Mouse (Mus musculus): ENCODE results near the gene F12.

F12 gene

DNA sequence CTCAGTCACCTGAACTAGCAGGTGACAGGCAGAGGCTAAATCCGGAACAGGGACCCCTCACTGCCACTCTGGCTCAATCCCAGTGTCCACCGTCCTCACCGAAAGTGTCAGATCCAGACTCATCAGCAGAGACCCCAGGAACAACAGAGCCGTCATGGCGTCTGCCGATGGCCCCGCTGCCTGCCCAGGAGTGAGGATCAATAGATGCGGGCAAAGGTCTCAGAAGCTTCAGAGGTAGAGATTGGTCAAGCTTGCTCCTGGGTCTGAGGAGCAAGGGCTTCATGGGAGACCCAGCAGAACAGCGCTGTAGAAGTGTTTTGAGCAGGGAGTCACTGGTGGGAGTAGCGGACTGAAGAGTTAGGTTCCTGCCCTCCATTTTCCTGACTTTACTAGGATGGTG is at the start of gene F12:
F12 (minus strand) TSS at position 181 of the 400 bp plus-strand sequence.
- DNase-seq = no peak

GRCm38 (mm10) chr13:55476256-55476655 is 49.7 kb upstream of the F12 start:
- DNase-seq = no peak

- no peak for DNase-seq
These were observed 49.2 kb upstream of the F12 start for GRCm38 (mm10) chr13:55475750-55476149.

GRCm38 (mm10) chr13:55474621-55475069 is 48.1 kb upstream of the F12 start:
- peak in 1 of 2 experiments; percentile 51 for DNase-seq

DNA sequence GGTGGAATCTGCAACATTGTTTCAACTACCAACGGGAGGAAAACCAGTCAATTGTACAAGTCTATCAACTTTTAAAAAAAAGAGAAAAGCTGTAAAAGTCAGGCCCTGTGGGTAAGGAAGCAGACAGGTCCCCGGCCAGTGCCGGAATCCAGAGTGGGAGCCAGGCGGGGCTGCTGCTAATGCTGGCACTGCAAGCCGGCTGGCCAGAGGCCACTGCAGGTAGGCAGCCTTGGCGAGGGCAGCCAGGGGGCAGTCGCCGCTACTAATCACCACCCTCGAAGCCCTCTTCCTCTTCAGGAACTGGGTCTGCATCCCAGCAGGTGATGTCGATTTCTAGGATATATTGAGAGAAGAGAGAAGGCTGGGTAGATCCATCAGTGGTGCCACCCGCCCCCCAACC is 47.4 kb upstream of the F12 start:
- DNase-seq = no peak

- DNase-seq = peak in 1 of 2 experiments; percentile 44
These were observed 46.7 kb upstream of the F12 start for GRCm38 (mm10) chr13:55473076-55473831.

GRCm38 (mm10) chr13:55472132-55473022 is 45.8 kb upstream of the F12 start:
- DNase-seq = peak; percentile 77 to 83

GRCm38 (mm10) chr13:55471819-55472131 is 45.2 kb upstream of the F12 start:
- DNase-seq = no peak

- DNase-seq = peak; percentile 88 to 89
These were observed 44.7 kb upstream of the F12 start for GRCm38 (mm10) chr13:55471156-55471818.

- DNase-seq = peak; percentile 89 to 93
These were observed 43.8 kb upstream of the F12 start for GRCm38 (mm10) chr13:55470372-55470771.

DNA sequence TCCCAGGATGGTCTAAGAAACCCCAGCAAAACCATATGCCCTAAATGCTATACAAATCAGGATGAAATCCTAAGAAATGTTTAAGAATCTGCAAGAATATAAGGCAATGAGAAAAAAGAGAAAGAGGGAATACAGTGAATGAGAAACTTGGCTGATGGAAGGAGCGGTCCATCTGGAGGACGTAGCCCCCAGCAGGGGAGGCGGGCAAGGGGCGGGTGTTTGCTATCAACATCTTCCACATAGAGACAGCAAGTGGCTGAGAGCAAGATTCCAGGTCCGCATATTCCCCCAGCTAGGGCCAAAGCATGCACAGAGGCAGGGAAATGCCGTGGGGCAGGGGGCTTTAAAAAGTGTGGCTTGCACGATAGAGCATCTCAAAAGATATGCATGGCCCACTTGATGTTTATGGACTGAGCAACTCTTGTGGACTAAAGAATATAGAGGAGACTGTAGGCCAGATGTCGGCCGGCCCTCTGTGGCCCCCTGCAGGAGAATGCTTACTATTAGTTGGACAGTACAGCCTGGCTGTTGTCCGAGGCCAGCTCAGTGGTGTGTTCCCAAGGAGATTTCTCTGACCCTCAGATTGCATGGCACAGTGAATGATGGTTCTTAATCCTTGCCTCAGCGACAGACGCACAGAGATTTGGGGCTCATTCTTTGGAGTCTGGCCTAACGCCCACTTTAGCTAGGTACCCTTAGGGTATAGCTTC is 42.4 kb upstream of the F12 start:
- no peak for DNase-seq

GRCm38 (mm10) chr13:55465830-55466440 is 39.3 kb upstream of the F12 start:
- no peak for DNase-seq

DNA sequence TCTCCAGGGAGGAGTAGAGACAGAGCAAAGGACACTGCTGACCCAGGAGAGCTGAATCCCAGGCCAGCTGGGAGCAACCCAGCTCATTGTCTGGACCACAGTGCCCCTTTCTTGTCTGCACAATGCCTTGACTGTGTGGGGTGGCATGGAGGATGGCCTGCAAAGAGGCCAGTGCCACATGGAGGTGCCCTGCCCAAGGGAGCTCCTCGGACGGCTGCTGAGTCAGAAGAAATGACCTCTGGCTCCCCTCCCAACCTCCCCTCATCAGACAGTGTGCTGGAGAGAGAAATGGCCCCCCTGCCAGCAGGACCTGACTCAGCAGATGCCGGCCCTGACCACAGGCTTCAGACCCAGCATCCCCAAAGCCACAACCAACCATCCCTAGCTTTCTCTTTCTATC is 38.6 kb upstream of the F12 start:
- no peak for DNase-seq

GRCm38 (mm10) chr13:55464027-55464884 is 37.7 kb upstream of the F12 start, which contains the start of gene Prr7:
Gene Prr7, plus strand, starts transcription at chr13:55464267.
- peak; percentile 60 to 76 for DNase-seq

- DNase-seq = no peak
These were observed 36.9 kb upstream of the F12 start for GRCm38 (mm10) chr13:55463399-55464026.

DNA sequence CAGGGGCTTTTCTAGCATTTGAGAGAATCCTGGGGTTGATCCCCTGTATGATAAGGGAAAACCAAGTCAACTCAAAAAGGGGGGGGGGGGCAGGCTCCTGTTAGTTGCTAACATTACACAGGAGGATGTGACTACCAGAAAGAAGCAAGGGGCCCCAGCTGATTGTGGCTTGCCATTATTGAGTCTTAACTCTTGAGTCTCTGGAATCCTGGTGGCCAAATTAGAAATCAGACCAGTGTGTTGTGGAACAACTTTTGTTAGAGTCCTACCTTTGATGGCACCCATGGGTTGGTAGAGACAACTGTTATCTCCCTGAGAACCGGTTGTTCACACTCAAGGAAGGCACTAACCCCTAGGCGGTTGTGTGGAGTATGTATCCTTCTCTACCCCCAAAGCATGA is 36.4 kb upstream of the F12 start:
- no peak for DNase-seq

- peak in 1 of 2 experiments; percentile 31 for DNase-seq
These were observed 25.4 kb upstream of the F12 start for GRCm38 (mm10) chr13:55451785-55452549.

DNA sequence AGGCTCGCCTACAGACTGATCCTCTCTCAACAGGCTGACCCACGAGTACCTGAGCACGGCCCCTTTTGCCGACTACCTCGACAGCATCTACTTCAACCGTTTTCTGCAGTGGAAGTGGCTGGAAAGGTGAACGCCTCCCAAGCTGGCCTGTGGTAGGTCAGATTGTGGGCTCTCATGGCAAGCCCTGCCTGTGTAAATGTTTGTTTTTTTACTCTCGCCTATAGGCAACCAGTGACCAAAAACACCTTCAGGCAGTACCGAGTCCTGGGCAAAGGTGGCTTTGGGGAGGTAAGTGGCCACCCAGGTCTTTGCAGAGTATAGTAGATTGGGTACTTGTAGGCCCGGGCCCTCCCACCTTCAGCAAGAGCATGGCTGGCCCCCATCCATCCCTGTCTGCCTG is 24.7 kb upstream of the F12 start:
- DNase-seq = no peak

DNA sequence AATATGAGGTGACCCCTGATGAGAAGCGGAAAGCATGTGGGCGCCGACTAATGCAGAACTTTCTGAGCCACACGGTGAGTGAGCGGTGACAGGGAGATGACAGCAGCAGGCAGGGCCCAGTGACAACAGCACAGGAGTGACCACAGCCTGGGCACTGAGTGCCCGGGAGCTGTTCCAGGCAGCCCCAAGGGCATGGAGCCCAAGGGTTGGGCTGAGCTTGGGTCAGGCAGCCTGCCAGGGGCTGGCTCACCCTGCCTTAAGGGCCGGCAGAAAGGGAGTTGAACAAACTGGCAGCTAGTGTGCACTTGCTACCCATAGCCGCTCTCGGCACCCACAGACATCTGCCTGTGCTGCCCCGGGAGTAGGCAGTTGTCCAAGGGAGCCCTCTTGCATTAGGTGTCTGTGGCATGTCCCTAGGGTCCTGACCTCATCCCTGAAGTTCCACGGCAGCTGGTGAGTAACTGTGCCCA is 24.0 kb upstream of the F12 start:
- peak; percentile 62 to 77 for DNase-seq

Data from cerebellum, postnatal 25 days (tissue).